Mouse (Mus musculus) kidney, postnatal 0 days (tissue): ENCODE measurements around the gene Gpr180. TPM values are rescaled to one million over a fixed set of nuclear protein-coding genes. Genes with fewer than 3 reads are reported as not detected.

Source experiments
- ATAC-seq: fragments of 200-750 bp; cut with Nextera tagmentation; replicated peaks from 2 replicates; pipeline ENCODE4 v1.8.0; 2017; ENCODE audit warnings: low read depth, moderate number of reproducible peaks, moderate TSS enrichment, moderate library complexity; ENCODE audit not compliant: low FRiP score
- DNase-seq: peaks from one replicate; pipeline ENCODE4 v3.0.0-alpha.2; 2016; ENCODE audit warnings: low spot score
- H3K27ac ChIP-seq: fragments of 300-500 bp; sonication (generic); 2 replicates; pipeline ENCODE4 v1.5.1; 2014; ENCODE audit warnings: mild to moderate bottlenecking
- H3K27me3 ChIP-seq: fragments of 300-500 bp; sonication (generic); 2 replicates; pipeline ENCODE4 v1.6.1; 2014; ENCODE audit warnings: low read length, mixed read lengths; ENCODE audit not compliant: insufficient read depth
- H3K36me3 ChIP-seq: fragments of 300-500 bp; sonication (generic); 2 replicates; pipeline ENCODE4 v1.6.1; 2014; ENCODE audit warnings: low read length, mixed read lengths; ENCODE audit not compliant: insufficient read depth
- H3K4me1 ChIP-seq: fragments of 300-500 bp; sonication (generic); replicated peaks from 2 replicates; pipeline ENCODE4 v1.6.1; 2014; ENCODE audit warnings: antibody characterized with exemption, low read length, mixed read lengths; ENCODE audit not compliant: insufficient read depth
- H3K4me2 ChIP-seq: fragments of 300-500 bp; sonication (generic); 2 replicates; pipeline ENCODE4 v1.6.1; 2014; ENCODE audit warnings: mild to moderate bottlenecking, low read length, moderate library complexity, mixed read lengths
- H3K4me3 ChIP-seq: fragments of 300-500 bp; sonication (generic); replicated peaks from 2 replicates; pipeline ENCODE4 v1.5.1; 2014; ENCODE audit warnings: low read depth, low read length
- H3K9ac ChIP-seq: fragments of 300-500 bp; sonication (generic); 2 replicates; pipeline ENCODE4 v1.6.1; 2014; ENCODE audit warnings: low read depth, low read length
- H3K9me3 ChIP-seq: fragments of 300-500 bp; sonication (generic); replicated peaks from 2 replicates; pipeline ENCODE4 v1.6.1; 2016; ENCODE audit warnings: low read length, inconsistent platforms, mixed read lengths
- CTCF ChIP-seq: IDR thresholded peaks from 2 replicates; pipeline ENCODE4 v1.5.1; 2016; ENCODE audit warnings: antibody characterized with exemption, low read depth, mild to moderate bottlenecking, moderate library complexity
- WGBS: fragments of 180-500 bp; shearing (Covaris S2); extraction: QIAGEN DNeasy Blood & Tissue Kit; methylation state at CpG from one replicate; pipeline ENCODE4 v1.1.7; 2014; 5-methylcytosine and 5-hydroxymethylcytosine counted together
- polyA plus RNA-seq: library from polyadenylated mRNA; unstranded; fragments of >200 nt; fragmentation: Nextera tagmentation; extraction: Ambion mirVana; gene quantifications from 2 replicates; pipeline ENCODE4 v1.2.1, GENCODE M21; 2015

The Gpr180 gene
- polyA plus RNA-seq, 1 experiment from 2014 or later: 51.1 TPM

DNA sequence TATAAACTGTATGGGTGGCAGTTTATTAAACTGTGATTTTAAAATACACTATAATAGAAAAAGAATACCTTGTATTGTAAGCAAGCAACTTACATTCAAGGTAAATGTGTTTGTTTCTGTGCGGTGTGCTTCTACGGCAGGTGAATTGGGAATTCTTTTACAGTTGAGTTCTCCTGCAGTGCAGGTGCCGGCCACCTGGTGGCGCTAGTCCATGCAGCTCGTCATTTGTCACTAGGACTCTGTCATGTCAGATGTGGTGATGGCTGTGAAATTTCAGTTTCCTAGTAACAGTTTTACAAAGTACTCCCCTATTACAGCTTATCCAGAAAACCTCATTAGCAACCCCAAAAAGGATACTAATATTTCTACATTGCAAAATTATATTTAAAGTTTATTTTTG, 20.2 kb downstream of the Gpr180 start:
- Histone ChIP-seq H3K9ac (no peak overlapping the region), H3K27me3 (no peaks in the 10 kb centered on the region), H3K4me1 (no peaks in the 10 kb centered on the region), H3K27ac (no peak overlapping the region), H3K4me2 (no peak overlapping the region), H3K4me3 (no peak overlapping the region), H3K9me3 (no peaks in the 10 kb centered on the region), H3K36me3 (peaks cover 33% of the 10 kb centered on the region)
- DNase-seq: peak; percentile 30
- peak; percentile 85 for TF ChIP-seq CTCF
- 35% methylated on average over 5 of the region's 5 CpGs for WGBS
- no peak for ATAC-seq

- no peak for TF ChIP-seq CTCF
- no peak for ATAC-seq
- no peaks in the 10 kb centered on the region for H3K4me1 ChIP-seq
- WGBS: 83% methylated on average over 3 of the region's 3 CpGs
- no peak overlapping the region for H3K4me3 ChIP-seq
- no peak overlapping the region for H3K9ac ChIP-seq
- H3K27me3 ChIP-seq: no peaks in the 10 kb centered on the region
- no peak for DNase-seq
- H3K36me3 ChIP-seq: peaks cover 46% of the 10 kb centered on the region
- no peak overlapping the region for H3K27ac ChIP-seq
- no peaks in the 10 kb centered on the region for H3K9me3 ChIP-seq
- no peak overlapping the region for H3K4me2 ChIP-seq
Observed at GRCm38 (mm10) chr14:118161751-118162150, 24.8 kb downstream of the Gpr180 start.

GRCm38 (mm10) chr14:118162640-118163039, 25.7 kb downstream of the Gpr180 start:
- Histone ChIP-seq H3K9ac (no peak overlapping the region), H3K4me3 (no peak overlapping the region), H3K36me3 (peaks cover 46% of the 10 kb centered on the region), H3K27me3 (no peaks in the 10 kb centered on the region), H3K4me2 (no peak overlapping the region), H3K9me3 (no peaks in the 10 kb centered on the region), H3K27ac (no peak overlapping the region), H3K4me1 (no peaks in the 10 kb centered on the region)
- no peak for TF ChIP-seq CTCF
- ATAC-seq (no peak), DNase-seq (no peak)
- 83% methylated on average over 14 of the region's 14 CpGs for WGBS

GRCm38 (mm10) chr14:118168776-118169175, 31.8 kb downstream of the Gpr180 start:
- Histone ChIP-seq H3K4me1 (no peaks in the 10 kb centered on the region), H3K4me2 (no peak overlapping the region), H3K27me3 (no peaks in the 10 kb centered on the region), H3K9me3 (no peaks in the 10 kb centered on the region), H3K27ac (no peak overlapping the region), H3K4me3 (no peak overlapping the region), H3K9ac (no peak overlapping the region), H3K36me3 (peaks cover 5% of the 10 kb centered on the region; the same call in 1 of the 2 replicates)
- ATAC-seq (no peak), DNase-seq (no peak)
- TF ChIP-seq CTCF: no peak
- WGBS: 97% methylated on average over 4 of the region's 4 CpGs

DNA sequence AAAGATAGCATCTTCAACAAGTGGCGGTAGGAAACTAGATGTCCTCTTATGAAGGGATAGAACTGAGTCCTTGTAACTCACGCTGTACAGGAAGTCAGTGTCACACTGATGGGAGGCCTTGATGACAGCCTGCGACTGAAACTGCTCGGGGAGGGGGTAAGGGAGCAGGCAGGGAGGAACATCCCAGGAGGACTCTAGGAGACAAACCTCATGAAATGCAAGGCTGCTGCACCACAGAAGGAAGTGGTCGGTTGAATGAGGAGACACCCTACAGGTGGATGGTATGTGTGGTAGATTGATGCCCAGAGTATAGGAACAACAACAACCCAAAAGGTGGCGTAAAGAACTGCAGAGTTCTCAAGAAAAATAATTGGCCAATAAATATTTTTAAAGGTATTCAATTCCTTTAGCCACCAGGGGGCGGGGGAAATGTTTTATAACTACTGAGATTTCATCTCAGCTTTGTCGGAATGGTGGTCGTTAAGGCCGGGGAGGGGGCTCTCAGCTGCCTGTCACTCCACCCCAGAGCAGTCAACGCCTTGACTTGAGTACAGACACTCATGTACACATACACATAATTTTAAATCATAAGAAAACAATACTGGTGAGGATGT, 36.7 kb downstream of the Gpr180 start:
- peak; percentile 22 for DNase-seq
- no peaks in the 10 kb centered on the region for H3K4me1 ChIP-seq
- peak; percentile 40 for TF ChIP-seq CTCF
- WGBS: 65% methylated on average over 11 of the region's 11 CpGs
- ATAC-seq: no peak
- H3K4me2 ChIP-seq: no peak overlapping the region
- H3K36me3 ChIP-seq: peaks cover 5% of the 10 kb centered on the region; the same call in 1 of the 2 replicates
- H3K9me3 ChIP-seq: no peaks in the 10 kb centered on the region
- no peak overlapping the region for H3K4me3 ChIP-seq
- H3K9ac ChIP-seq: no peak overlapping the region
- H3K27ac ChIP-seq: no peak overlapping the region
- H3K27me3 ChIP-seq: no peaks in the 10 kb centered on the region

DNA sequence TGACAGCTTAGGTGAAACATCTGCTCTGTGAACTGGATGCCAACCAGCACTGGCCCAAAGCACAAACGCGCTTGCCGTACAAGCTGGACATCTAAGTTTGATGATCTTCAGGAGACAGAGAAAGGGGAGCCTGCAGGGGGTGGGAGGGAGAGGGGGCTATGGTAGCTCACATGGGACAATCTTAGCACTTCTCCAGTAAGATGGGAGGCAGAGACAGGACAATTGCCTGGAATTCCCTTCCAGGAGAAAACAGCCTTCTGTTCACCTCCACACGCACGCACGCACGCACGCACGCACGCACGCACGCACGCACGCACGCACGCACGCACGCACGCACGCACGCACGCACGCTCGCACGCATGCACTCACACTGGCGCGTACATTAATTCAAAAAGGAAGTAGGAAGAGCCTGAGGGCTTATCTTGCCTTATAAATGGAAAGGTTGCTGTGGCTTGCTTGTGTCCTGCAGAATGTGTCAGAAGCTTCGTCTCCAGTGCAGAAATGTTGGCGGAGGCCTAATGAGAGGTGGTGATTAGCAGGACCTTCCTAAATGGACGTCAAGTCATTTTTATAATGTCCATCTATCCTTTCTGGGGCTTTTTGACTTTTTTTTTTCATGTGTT, 38.2 kb downstream of the Gpr180 start:
- H3K9ac ChIP-seq: no peak overlapping the region
- WGBS: 82% methylated on average over 30 of the region's 30 CpGs
- H3K4me1 ChIP-seq: no peaks in the 10 kb centered on the region
- H3K4me2 ChIP-seq: no peak overlapping the region
- H3K27ac ChIP-seq: no peak overlapping the region
- TF ChIP-seq CTCF: no peak
- no peaks in the 10 kb centered on the region for H3K9me3 ChIP-seq
- H3K27me3 ChIP-seq: no peaks in the 10 kb centered on the region
- no peaks in the 10 kb centered on the region for H3K36me3 ChIP-seq
- no peak overlapping the region for H3K4me3 ChIP-seq
- no peak for DNase-seq
- ATAC-seq: no peak
